Mouse (Mus musculus) liver, embryonic 15.5 days (tissue): Measurements from ENCODE around the gene Slc7a5. TPM values are rescaled to one million over a fixed set of nuclear protein-coding genes. Genes with fewer than 3 reads are reported as not detected.
A peak's percentile ranks its signal among the peaks of the same experiment; 100 is the strongest.

ENCODE experiments used
- ATAC-seq: fragments of 200-750 bp; cut with Nextera tagmentation; 2 replicates; pipeline ENCODE4 v1.8.0; 2017; ENCODE audit warnings: moderate number of reproducible peaks, mild to moderate bottlenecking, moderate library complexity; ENCODE audit not compliant: insufficient read depth
- H3K27ac ChIP-seq: fragments of 300-500 bp; sonication (generic); replicated peaks from 2 replicates; pipeline ENCODE4 v1.5.1; 2015; ENCODE audit warnings: mild to moderate bottlenecking, inconsistent platforms
- H3K27me3 ChIP-seq: fragments of 300-500 bp; sonication (generic); 2 replicates; pipeline ENCODE4 v1.6.1; 2015; ENCODE audit warnings: mild to moderate bottlenecking, inconsistent platforms
- H3K36me3 ChIP-seq: fragments of 300-500 bp; sonication (generic); replicated peaks from 2 replicates; pipeline ENCODE4 v1.6.1; 2015; ENCODE audit warnings: moderate library complexity, mild to moderate bottlenecking, inconsistent platforms
- H3K4me1 ChIP-seq: fragments of 300-500 bp; sonication (generic); replicated peaks from 2 replicates; pipeline ENCODE4 v1.6.1; 2015; ENCODE audit warnings: inconsistent platforms
- H3K4me2 ChIP-seq: fragments of 300-500 bp; sonication (generic); 2 replicates; pipeline ENCODE4 v1.6.1; 2015; ENCODE audit warnings: moderate library complexity, mild to moderate bottlenecking, inconsistent platforms
- H3K4me3 ChIP-seq: fragments of 300-500 bp; sonication (generic); replicated peaks from 2 replicates; pipeline ENCODE4 v1.5.1; 2015; ENCODE audit warnings: mild to moderate bottlenecking, inconsistent platforms
- H3K9ac ChIP-seq: fragments of 300-500 bp; sonication (generic); 2 replicates; pipeline ENCODE4 v1.6.1; 2015; ENCODE audit warnings: moderate library complexity, mild to moderate bottlenecking, inconsistent platforms
- H3K9me3 ChIP-seq: fragments of 300-500 bp; sonication (generic); replicated peaks from 2 replicates; pipeline ENCODE4 v1.6.1; 2016; ENCODE audit warnings: inconsistent platforms
- WGBS: fragments of 180-500 bp; shearing (Covaris S2); methylation state at CpG from one replicate; pipeline ENCODE4 v1.1.7; 2015; ENCODE audit warnings: mixed read lengths; ENCODE audit not compliant: insufficient replicate concordance; 5-methylcytosine and 5-hydroxymethylcytosine counted together
- polyA plus RNA-seq: library from polyadenylated mRNA; unstranded; fragments of >200 nt; fragmentation: Nextera tagmentation; extraction: Ambion mirVana; gene quantifications from 2 replicates; pipeline ENCODE4 v1.2.1, GENCODE M21; 2015

Gene Slc7a5
- polyA plus RNA-seq, 1 experiment from 2014 or later = 38.2 TPM

GRCm38 (mm10) chr8:121832503-121832902 lies 75.0 kb downstream of the Slc7a5 start:
- WGBS = 10% methylated on average over 6 of the region's 6 CpGs
- H3K4me2 ChIP-seq = peak overlapping the region; percentile 37
- H3K27ac ChIP-seq = no peak overlapping the region

DNA sequence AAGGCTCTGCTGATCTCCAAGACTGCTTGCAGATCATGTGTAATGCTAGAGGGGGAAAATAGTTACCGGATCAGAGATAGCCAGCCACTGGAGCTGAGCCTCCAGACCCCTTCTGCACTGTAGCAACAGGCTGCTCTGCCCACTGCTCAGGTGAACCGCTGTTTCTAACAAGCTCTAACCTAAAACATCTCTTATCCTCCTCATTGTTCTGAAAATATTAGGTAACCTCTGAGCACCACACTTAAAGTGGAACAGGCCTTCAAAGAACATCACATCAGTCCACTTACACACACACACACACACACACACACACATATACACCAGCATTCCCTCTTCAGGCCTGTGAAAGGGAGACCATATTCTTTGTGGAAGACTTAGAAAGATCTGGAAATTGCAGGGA lies 75.4 kb downstream of the Slc7a5 start:
- Histone ChIP-seq H3K27ac (no peak overlapping the region), H3K9ac (no peak overlapping the region), H3K9me3 (no peaks in the 10 kb centered on the region), H3K4me1 (peaks cover 26% of the 10 kb centered on the region), H3K36me3 (no peaks in the 10 kb centered on the region), H3K4me3 (no peak overlapping the region), H3K27me3 (no peaks in the 10 kb centered on the region), H3K4me2 (peak overlapping the region; percentile 37)
- no peak for ATAC-seq
- 69% methylated on average over 2 of the region's 2 CpGs for WGBS

More at GRCm38 (mm10) chr8:121832503-121832902, 75.0 kb downstream of the Slc7a5 start:
- Histone ChIP-seq H3K27me3 (no peaks in the 10 kb centered on the region), H3K36me3 (no peaks in the 10 kb centered on the region), H3K9ac (no peak overlapping the region), H3K9me3 (no peaks in the 10 kb centered on the region), H3K4me1 (peaks cover 26% of the 10 kb centered on the region), H3K4me3 (no peak overlapping the region; the same call in 1 of the 2 replicates)
- ATAC-seq = peak; percentile 61

Other genes with a start within 250 kb of the Slc7a5 start
- 0.07 and 0.16 TPM in 2 replicates for gene Jph3, start 178.1 kb downstream of the Slc7a5 start, polyA plus RNA-seq
- gene Klhdc4, start 78.1 kb downstream of the Slc7a5 start, polyA plus RNA-seq = 16.8 and 19.9 TPM in 2 replicates
- gene Car5a, start 37.2 kb upstream of the Slc7a5 start, polyA plus RNA-seq = 3.2 and 4.5 TPM in 2 replicates
- 15.2 and 20.6 TPM in 2 replicates for gene Banp, start 42.1 kb upstream of the Slc7a5 start, polyA plus RNA-seq